Mouse (Mus musculus) skeletal muscle tissue, postnatal 0 days (tissue): ENCODE measurements around the gene Defb35. TPM values are rescaled to one million over a fixed set of nuclear protein-coding genes. Genes with fewer than 3 reads are reported as not detected.

ENCODE experiments used
- polyA plus RNA-seq: library from polyadenylated mRNA; unstranded; fragments of >200 nt; fragmentation: Nextera tagmentation; extraction: Ambion mirVana; gene quantifications from 2 replicates; pipeline ENCODE4 v1.2.1, GENCODE M21; 2015

Defb35 gene
- polyA plus RNA-seq = not detected in 2 replicates

DNA sequence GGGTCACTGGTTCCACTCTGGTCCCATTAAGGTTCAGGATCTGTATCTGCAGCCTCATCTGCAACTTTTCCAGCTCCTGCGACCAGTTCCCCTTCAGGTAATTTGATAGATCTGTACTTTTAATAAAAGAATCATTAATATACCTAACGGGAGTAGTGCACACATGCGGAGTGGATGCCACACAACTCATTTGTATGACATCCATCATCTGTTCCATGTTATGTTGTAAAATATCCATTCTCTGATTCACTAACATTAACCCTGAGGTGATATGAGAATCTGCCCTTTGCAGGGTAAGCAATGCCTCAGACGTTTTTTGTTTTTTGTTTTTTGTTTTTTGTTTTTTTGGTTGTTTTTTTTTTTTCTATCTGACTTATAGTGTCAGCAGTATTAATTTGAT, at the start of gene Defb35:
Defb35 (plus strand) TSS at position 301 of the 400 bp plus-strand sequence.

DNA sequence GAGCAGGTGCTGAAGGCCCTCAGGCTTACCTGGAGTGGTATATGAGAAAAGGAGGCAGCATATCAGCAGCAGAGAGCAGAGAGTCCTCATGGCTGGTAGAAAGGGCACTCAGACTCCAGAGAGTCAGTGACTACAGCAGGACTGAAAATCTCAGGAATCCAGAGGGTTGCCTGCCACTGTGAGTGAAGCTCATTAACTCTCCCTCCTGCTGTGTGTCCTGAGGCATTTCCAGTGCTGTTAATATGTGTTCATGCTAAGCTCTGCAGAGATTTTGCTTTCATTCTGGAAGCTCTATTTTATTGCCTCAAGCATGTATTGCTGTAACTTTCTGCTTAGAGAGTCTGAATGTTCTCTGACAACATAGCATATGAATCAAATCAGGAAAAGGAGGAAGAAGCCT, 31.9 kb upstream of the Defb35 start, which contains the start of gene Defb11:
Defb11 (minus strand) TSS at position 123 of the 400 bp plus-strand sequence.

GRCm38 (mm10) chr8:21932610-21933009, 5.5 kb upstream of the Defb35 start, which contains the start of gene Defb15:
Defb15 (minus strand) TSS chr8:21932710.

GRCm38 (mm10) chr8:21946462-21946861, 8.3 kb downstream of the Defb35 start, which contains the start of gene Defb13:
Defb13 (plus strand) TSS chr8:21946762.

DNA sequence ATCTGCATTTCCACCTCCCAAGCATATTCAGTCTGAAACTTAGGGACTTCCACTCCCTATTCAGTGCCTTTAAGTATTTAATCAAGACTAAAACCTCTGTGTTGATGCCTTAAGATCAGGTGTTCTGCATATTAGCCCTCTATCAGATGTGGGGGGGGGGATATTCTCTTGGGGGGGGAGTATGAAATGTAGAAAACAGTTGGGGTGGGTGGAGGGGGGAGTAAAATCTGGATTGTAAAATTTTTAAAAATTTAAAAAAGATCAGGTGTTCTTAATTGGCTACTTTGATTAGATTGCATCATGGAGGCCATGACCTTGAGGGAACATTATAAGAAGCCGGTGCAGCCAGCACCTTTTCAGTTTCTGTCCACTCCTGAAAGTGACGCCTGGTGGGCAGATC, 20.3 kb downstream of the Defb35 start, which contains the start of gene Fam90a1a:
Fam90a1a (plus strand) TSS at position 301 of the 400 bp plus-strand sequence.

DNA sequence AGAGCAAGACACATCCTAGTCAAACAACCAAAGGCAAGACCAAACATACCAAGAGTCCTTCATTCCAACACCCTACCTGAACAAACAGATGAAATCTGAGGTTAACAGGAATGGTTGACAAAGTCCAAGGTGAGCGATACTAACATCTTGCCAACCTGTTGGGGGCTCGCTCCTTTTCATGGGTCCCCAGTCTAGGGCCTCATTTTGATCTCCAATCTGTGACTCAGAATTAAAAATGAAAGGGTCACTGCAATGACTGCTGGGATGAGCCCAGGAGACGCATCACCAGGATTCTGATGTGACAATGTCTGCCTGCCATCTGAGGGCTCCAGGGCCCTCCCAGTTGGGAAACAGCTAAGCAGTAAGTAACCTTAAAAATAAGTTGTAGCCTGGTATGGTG, 31.3 kb downstream of the Defb35 start, which contains the start of gene Ccdc70:
Ccdc70 (plus strand) TSS at position 301 of the 400 bp plus-strand sequence.

Other genes with a start within 250 kb of the Defb35 start
- not detected in 2 replicates for gene AY761184, start 234.7 kb upstream of the Defb35 start, polyA plus RNA-seq
- gene Defa24, start 203.9 kb upstream of the Defb35 start, polyA plus RNA-seq = not detected in 2 replicates
- gene Defb50, start 114.8 kb upstream of the Defb35 start, polyA plus RNA-seq = not detected in 2 replicates
- gene Defb2, start 98.4 kb upstream of the Defb35 start, polyA plus RNA-seq = not detected in 2 replicates
- not detected in 2 replicates for gene Defb10, start 79.5 kb upstream of the Defb35 start, polyA plus RNA-seq
- not detected in 2 replicates for gene Defb9, start 52.9 kb upstream of the Defb35 start, polyA plus RNA-seq
- not detected in 2 replicates for gene Defb11, start 31.9 kb upstream of the Defb35 start, polyA plus RNA-seq
- gene Defb15, start 5.6 kb upstream of the Defb35 start, polyA plus RNA-seq = not detected in 2 replicates
- not detected in 2 replicates for gene Defb13, start 8.4 kb downstream of the Defb35 start, polyA plus RNA-seq
- gene Fam90a1a, start 20.4 kb downstream of the Defb35 start, polyA plus RNA-seq = not detected in 2 replicates
- not detected in 2 replicates for gene Ccdc70, start 31.4 kb downstream of the Defb35 start, polyA plus RNA-seq
- 0.05 TPM in 2 replicates for gene Atp7b, start 122.0 kb downstream of the Defb35 start, polyA plus RNA-seq
- 10.0 and 10.5 TPM in 2 replicates for gene Alg11, start 122.4 kb downstream of the Defb35 start, polyA plus RNA-seq
- gene Nek5, start 186.7 kb downstream of the Defb35 start, polyA plus RNA-seq = 0.06 and 0.09 TPM in 2 replicates
- gene Nek3, start 228.1 kb downstream of the Defb35 start, polyA plus RNA-seq = 2.3 and 2.9 TPM in 2 replicates
- 13.8 and 14.7 TPM in 2 replicates for gene Ckap2, start 247.5 kb downstream of the Defb35 start, polyA plus RNA-seq